Mouse (Mus musculus): ENCODE measurements around the gene Psme2.

DNA sequence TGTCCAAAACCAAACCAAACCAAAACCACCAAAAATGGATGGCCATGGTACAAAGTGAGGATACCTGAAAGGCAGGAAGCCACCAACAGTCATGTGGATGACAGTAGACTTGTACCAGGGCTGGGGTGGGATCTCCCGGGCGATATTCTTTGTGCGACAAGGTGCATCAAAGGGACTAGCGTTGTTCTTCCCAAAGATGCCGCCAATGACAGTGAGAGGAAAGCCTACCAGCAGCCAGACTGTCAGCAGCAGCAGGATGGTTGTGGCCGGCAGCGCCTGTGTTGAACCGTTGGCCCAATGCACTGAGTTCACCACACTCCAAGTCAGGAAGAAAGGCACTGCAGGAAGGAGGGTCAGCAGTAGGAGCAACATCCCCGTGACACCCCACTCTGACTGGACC, 46.9 kb upstream of the Psme2 start, which contains the start of gene Gm49378:
- TF ChIP-seq CTCF (IDR thresholded peaks at IDR 0.05; ENCODE audit: low read depth, low read length) = no peak
- no peak for TF ChIP-seq POLR2A (IDR thresholded peaks at IDR 0.05; ENCODE audit: borderline replicate concordance, low read depth, low read length)

All from bone marrow macrophage, adult 2 months (primary cell).